Mouse (Mus musculus) adrenal gland, adult 2 months (tissue): Measurements from ENCODE around the gene Bank1. TPM values are rescaled to one million over a fixed set of nuclear protein-coding genes. Genes with fewer than 3 reads are reported as not detected.
A peak's percentile ranks its signal among the peaks of the same experiment; 100 is the strongest.

Source experiments
- DNase-seq: peaks from one replicate; pipeline ENCODE4 v3.0.0; 2021
- polyA plus RNA-seq: library from polyadenylated mRNA; depleted of rRNA; stranded (reverse); fragments of >200 nt; gene quantifications from 2 replicates; pipeline ENCODE4 v1.2.3, GENCODE M21; 2012
- total RNA-seq, 2 experiments: library from RNA; stranded (reverse); gene quantifications; 2 replicates each; pipeline ENCODE4 v1.2.3; 2021

Gene Bank1
- total and polyA plus RNA-seq, 3 experiments: 0.06 to 0.93 (median 0.78) TPM

DNA sequence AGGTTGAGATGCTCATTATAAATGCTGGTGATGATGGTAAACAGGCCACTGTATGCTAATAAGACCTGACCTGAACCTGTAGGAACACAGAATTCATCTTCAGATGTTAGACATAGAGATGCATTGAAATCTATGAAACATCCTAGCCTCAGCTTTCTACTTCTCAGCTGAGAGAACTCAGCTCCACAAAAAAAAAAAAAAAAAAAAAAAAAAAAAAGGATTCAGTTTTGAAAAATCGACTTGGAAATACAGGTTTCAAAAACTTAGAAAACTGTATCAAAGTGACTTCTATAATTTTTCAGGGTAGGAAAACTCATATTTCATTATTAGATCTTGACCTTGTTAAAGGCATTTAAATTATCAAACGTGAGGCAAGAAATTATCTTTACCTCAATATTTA is 222.5 kb downstream of the Bank1 start:
- DNase-seq: no peak

DNA sequence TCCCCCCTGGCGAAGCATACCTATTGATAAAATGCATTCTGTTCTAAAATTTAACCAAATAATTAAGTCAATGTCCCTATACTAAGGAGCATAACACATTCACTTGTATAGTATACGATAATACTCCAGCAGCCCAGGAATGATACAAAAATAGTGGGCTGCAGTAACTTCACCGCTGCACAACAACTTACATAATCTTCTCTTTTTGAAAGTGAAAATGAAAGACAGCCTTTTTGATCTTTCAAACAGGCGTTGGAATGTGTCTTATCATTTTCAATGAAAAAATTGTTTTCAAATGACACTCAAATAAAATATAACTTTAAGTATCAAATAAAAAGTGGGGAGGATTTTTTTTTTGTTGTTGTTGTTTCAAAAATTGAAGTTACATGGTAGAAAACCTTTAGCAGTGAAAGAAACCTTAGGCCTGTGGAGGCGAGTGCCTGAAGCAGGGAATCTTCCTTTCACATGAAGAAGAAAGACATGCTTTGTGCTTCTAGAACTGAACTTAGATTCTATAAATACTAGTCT is 224.8 kb downstream of the Bank1 start:
- DNase-seq: no peak

DNA sequence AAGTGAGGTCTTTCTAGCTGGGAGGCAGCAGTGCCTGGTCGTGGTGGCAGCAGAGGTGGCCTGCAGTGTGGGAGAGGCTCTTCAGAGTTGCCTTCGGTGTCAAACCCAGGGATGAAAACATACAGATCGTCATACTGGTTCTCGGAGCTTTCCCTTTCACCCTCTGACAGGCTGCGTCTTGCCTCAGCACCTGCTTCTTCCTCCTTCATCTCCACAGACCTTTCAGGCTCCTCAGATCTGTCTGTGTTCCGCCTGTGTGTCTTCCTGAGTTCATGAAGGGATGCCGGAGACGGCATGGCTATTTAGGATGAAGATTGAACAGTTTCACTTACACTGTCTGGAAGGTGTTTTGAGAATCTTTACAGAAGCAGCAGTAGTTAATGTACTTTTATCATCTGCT is 225.6 kb downstream of the Bank1 start:
- no peak for DNase-seq

DNA sequence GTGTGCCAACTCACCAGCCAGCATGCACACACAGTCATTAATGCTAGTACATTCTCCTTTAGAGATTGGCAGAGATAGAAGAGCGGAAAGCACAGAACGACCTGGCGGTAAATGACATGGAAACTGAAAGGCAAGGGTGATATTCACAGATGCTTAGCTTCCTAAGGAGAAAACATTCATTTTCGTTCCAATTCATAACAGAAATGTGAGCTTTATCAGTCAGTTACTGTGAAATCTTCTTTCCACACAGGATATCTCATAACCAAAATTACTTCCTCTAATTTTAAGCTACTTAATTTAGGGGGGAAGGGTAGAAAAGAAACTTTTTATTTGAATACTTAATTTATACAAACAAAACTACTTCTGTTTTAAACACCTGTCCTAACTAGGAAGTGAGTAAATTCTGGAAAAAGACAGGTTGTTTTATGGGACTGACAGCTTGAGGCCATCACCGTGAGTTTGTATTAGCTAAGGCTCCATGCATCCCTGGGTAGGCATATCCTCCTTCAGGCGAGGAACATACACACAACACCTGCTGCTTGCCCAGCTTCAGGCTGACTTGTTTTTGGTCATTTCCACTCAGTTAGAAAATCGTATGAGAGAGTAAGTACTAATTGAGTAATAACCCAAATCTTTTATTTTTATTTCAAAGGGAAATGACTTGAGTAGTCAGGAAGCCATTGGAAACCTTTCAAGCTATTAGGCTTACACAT is 238.8 kb downstream of the Bank1 start:
- DNase-seq: no peak

DNA sequence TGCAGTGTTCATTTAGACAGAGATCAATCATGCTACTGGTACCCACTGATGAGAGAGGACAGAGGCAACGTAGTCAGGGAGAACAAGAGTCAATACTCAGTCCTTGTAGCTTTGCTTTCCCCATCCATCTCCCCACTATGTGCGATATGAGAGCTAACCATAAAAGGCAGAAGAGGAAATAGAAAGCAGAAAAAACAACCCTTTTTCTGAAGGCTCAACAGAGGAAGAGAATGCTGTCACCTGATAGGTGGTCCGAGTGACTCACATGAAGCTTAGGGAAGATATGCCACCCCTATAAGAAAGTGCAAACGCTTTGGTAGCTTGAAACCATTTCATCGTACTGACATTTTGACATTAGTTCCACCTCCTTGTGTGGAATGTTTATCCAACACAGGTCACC is 239.4 kb downstream of the Bank1 start:
- DNase-seq: no peak

DNA sequence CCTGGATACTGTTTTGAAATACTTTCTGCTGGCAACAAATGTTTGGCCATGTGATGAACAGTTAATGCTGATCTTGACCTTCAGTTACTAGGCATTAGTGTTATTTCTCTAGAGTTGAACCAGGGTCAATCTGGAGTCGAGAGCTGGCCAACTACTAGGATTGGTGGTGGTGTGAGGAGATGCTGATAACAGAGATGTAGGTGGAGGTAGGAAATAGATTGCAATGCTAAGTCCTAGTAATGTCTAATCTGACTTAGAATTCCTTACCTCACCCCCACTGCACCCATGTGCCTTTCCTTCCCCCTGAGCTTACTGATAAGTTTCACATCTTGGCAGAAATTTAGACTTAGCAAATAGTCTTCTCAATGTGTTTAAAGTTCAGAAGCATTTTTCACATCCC is 240.8 kb downstream of the Bank1 start:
- no peak for DNase-seq

DNA sequence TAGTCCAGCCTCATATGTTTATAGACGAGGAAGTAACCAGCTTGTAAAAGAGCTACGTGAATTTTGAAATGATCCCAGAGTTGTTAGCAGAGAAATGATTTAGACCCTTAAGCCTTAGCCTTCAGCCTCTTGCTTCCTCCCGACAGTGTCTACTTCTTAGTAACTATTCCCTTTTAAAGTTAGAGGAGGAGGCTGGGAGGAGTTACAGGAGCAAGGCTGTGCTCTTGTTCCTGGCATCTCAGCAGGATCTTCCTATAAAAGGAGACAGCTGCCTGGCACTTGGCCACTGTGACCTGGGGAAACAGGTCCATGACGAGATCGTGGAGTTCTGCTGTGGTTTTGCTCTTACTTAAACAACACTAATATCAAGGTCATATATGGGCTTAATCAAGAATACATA is 241.8 kb downstream of the Bank1 start:
- no peak for DNase-seq

DNA sequence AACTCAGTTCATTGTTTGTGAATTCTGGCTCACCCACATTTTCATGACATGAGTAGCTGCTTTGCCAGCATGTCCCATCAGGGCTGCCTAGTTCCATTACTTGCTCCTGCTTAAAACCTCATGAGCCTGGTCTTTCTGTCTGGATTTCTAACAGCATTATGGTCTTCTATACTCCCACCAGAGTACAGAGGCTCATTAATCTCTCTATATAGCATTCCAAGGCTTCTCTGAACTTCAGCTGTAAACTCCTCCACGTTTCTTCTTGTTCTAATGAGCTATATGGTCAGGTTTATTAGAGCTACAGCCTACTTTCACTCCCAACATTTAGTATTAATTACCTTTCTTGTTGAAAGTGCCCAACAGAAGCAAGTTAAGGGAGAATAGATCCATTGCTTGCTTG is 244.6 kb downstream of the Bank1 start:
- DNase-seq: no peak

DNA sequence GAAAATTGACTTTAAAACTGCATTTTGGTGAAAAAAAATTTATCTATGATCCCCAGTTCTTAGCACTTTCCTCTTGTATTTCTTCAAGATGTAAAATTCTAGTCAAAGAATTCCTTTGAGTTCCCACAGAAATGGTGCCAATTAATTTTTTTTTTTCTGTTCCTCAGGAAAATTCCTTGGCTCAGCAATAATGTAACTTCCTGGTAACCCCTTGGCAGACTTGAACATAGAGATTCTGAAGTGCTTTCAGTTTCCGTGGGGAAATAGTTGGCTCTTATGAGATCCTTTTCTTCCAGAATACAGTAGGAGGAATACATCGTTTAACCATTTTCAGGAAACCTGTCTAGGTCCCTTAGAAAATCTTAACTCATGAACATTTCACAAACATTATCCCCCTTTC is 247.3 kb downstream of the Bank1 start:
- DNase-seq: no peak

DNA sequence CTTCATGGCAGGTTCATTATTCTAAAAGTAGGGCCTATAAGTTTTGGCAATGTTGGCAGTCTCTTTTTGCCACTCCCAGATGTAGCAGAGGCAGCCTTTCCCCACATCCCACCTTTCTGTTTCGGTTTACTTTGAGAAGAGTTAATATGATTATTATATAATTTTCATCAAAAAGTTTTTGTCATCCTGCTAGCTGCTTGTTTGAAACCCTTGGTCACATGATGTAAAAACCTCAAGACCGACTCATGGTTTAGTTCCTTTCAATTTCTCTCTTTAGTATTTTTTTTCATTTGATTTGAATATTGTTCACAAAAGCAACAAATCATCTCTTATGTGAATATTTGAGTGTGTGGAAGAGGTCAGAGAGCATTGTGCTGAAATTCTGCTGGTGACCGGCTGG is 255.5 kb downstream of the Bank1 start:
- no peak for DNase-seq

DNA sequence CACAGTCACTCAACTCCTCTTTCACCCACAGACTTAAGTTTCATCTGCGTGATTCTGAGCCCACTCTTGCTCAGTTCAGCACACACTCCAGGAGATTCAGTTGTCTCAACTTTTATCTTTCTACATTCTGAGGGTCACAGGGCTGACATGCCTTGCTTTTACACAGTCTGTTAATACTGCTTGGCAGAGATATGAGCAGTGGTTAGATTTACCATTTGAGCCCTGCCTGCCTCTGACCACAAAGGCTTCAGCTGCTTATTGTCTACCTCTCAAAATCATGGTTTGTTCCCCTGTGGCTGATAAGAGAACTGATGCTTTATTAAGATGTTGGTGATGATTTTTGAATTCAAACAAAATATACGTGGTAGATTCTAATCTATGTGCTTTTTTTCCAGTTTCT is 264.0 kb downstream of the Bank1 start:
- no peak for DNase-seq

DNA sequence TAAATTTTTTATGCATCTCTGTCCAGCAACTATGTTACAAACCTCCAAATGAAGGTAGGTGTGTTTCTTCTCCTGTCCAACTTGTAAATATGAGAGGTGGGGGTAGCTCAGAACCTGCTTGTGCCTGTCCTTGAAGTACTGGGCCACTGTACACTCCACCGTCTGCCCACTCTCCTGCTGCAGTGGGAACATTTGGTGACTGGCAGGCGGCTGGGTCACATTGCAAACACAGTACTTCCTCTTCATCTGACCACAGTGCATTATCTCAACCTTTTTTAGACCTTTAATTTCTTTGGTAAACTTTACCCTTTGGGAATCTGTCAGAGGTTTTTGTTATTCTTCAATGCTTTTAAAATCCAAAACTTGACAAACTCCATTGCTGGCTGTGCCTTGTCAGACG is 275.2 kb downstream of the Bank1 start:
- DNase-seq: no peak

DNA sequence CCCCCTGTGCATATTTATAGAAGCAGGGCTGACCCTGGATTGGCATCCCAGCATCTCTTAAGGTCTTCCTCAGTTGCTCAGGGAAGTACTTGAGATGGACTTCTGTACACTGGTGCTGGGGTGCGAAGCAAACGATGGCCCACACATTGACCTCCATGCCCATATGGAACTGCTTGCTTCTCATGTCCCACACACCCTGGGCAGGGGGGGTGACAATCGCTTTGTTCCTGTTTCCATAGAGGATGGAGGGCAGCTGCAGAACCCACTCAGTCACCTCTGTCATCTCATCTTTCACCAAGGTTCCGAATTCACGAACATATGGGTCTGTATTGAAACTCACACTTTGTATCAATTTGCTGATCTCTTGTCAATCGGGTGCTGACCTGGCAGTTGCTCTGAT is 275.7 kb downstream of the Bank1 start:
- no peak for DNase-seq

DNA sequence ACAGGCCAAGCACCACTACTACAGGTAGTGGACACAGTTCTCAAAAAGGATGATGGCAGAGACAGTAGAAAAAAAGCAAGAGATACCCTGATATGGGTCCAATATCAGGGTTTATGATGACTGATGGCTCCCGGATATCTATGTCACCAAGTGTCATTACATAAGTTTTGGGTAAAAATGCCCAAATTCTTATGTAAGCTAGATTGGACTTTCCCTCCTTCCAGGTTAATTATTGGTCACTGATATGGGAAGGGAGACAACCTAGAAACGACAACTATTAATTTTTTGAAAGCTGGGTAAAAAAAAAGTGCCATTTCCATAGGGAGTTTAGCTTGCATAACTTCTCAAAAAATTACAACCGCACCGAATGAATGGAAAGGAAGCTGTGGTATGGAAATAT is 277.8 kb downstream of the Bank1 start:
- no peak for DNase-seq

DNA sequence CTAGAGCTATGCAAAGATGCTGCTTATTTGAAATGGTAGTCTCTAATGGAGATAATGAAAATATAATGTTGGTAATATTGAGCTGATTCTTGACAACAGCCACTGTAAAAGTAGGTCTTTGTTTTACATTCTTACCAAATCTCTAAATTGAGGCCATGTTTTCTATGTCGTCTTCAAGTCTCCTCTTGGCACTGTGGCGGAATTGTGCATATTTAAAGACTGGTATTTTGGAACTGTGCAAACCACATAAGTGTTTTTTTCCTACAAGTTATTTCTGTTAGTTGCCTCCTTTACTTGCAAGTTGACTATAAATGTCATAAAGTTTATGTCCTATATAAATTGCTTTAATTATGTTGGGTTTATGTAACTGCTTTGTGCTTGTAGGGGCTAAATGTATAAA is 280.5 kb downstream of the Bank1 start:
- DNase-seq: no peak

DNA sequence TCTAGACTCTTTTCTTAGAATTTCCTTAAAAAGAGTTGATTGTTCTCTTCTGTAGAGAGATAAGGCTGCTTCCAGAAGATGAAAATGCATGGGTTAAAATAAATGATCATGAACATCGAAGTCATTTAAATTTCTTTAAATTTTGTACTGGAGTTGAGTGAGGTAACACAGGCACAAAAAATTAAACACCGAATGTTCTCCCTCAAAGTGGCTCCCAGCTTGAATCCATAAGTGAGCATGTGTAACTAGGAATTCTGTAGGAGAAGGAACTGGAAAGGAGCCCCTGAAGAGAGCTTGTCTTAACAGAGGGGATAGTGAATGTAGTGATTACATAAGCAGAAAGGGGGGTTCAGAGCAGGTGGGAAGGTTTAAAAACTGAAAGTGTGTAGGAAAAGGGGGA is 285.8 kb downstream of the Bank1 start:
- no peak for DNase-seq

DNA sequence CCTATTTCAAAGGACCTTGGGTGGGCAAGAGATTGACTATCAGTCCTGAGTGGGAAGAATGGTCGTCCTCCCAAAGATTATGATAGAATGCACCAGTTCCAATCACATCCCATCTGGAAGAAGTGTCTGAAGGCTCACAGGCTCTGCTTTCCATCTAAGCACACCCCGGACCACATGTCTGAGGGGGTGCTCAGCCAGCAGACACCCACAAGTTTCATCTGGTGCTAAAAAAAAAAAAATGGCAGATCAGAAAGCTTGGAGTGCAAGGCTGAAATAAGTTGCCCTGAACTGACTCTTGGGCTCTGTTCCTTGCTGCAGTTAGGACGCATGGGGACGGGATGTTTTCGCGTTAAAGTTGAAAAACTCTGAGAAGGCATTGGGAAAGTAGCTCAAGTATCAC is 286.4 kb downstream of the Bank1 start:
- no peak for DNase-seq

DNA sequence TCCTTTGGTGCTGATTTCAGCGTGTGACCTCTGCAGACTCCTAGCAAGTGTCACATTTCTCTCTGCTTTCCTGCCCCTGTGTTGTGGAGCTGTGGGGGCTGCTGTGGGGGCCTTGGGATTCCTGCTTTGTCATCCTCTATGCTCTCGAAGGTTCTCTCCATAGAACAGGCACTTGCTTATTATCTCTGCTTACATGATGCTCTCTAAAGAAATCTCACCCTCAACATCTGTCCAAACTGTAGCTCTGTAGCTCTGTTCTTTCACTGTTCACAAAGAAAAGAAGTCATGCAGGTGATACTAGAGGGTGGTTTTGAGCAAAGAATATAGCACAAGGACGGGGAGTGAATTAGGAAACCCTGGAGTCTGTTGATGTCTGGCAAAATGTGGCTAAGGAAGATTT is 288.6 kb downstream of the Bank1 start:
- no peak for DNase-seq

DNA sequence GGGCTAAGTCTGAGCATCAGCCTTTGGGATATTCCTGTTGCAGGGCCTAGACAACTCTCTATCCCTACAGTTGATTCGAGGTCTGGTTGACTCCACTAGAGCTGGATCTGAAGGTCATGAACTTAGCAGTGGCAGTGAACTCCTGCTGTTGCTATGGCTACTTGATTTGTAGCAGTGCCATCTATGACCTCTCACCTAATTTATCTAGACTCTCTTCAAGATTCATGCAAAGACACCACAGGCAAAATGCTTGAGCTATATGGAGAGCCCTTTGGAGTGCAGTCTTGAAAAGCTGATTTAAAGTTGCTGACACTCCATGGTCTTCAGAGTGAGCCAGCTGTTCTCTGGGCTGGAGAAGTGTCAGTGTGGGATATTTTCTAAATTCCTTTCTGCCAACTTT is 290.1 kb downstream of the Bank1 start:
- DNase-seq: peak; percentile 4

DNA sequence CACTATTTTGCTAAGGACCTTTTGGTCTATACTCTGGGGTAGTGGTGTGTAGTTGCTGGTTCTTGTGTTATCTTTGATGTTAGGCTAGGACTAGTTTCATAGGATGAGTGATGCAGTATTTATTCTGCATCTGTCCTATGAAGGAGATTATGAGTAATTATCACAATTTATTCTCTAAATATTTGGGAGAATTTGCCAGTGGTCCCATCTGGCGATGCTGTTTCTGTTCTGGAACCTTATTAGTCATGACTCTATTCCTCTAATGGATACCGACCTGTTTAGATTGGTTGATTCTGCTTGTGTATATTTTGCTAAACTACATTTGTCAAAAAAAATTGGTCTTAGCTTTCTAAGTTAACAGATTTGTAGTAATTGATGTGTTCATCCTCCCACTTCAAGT is 301.0 kb downstream of the Bank1 start:
- DNase-seq: no peak

DNA sequence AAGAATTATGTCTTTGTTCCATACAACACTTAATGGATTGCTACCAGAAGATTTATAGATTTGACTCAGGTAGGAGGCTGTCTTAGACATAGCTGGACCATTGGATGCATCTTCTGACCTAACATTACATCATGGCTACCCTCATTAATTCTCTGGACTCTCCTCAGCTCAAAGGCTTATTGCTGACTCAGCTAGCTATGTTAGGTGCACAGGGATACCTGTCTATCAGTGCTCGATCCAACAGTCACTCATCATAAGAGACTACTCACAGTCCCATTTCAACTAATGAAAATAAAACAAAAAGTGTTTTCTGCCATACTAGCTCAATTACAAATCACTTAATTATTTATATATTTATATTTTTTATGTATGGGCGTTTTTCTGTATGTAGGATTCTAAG is 308.3 kb downstream of the Bank1 start:
- DNase-seq: no peak

DNA sequence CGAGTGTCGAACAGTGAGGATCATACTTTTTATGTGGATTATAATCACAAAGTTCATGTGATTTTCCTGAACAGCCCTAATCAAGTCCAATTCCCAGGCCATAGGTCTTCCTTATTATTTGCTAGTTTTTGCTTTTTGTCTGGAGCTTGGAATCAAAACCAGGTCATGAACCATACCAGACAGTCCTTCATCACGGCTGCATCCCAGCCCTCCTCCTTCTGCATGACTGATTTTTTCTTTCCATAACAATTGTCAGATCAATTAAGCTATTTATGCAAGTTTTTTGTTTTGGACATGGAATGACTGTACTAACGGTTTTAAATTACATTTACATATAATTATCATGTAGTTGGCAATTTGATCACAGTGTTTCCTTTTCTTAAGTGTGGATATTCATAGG is 315.2 kb downstream of the Bank1 start:
- DNase-seq: no peak

DNA sequence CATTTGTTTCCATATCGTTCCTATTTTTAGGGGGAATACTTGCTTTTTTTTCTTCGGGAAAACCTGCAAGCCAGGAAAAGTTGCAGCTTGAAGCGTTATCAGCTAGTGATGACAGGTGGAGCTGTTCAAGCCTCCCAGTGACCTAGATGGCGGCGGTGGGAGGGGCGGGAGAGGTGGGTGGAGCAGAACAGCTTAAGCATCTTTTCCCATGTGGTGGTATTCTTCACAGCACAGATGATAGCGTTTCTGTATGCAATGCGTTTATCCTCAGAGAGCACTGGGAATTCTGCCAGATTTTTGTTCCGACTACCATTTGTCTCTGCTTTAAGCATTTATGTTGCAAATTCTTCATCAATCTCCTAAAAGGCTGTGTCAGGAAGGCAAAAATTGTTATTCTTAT is 318.0 kb downstream of the Bank1 start:
- DNase-seq: peak; percentile 1

DNA sequence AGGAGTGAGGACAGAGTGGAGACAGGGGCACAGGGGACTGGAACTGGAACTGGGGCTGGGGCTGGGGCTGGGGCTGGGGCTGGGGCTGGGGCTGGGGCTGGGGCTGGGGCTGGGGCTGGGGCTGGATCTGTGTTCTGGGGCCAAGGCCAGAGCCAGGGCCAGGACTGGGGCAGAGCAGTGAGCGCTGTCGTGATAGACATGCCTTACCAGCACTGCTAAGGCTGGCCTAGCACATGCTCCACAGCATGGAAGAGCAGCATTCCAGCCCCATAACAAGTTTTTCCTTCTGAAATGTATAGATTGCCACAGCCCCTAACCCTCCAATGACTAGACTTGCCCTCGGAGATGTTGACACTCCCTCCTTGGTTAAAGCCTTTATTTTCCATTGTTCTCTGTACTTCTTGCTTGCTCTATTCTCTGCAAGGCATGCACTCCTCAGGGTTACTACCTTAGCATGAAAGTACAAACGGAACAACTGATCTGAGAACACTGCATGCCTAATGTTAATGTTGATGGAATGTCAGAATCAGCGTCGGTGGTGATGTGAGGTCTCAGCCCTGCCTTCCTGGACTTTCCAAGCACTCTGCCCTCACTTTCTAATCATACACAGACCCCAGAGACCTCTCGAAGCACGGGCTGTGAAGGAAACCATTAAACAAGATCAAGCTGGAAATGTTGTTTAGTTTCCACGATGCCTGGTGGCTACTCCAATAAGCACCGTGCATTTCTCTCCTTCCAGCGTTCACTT is 318.6 kb downstream of the Bank1 start:
- no peak for DNase-seq
